Mouse (Mus musculus) cortical plate, adult 2 months (tissue): ENCODE measurements at regions not wholly inside any gene's neighbourhood (a gene's known extent, or its start where the extent isn't known, plus 50 kb on each side); places are given as distances from the start of the nearest gene placed in this dataset.

ENCODE experiments used
- CTCF ChIP-seq: fragments of 200-500 bp; IDR thresholded peaks from 2 replicates; pipeline ENCODE4 v1.5.1; 2011; ENCODE audit warnings: mild to moderate bottlenecking, control low read depth, low read length; ENCODE audit not compliant: insufficient read depth; ENCODE audit errors: extremely low read depth
- POLR2A ChIP-seq: fragments of 200-500 bp; IDR thresholded peaks from 2 replicates; pipeline ENCODE4 v1.6.1; 2011; ENCODE audit warnings: mild to moderate bottlenecking, low read length, control low read depth; ENCODE audit not compliant: insufficient read depth; ENCODE audit errors: extremely low read depth

GRCm38 (mm10) chr1:183954086-183954485 is 59.0 kb upstream of the Dusp10 start:
- TF ChIP-seq CTCF = no peak
- no peak for TF ChIP-seq POLR2A
